In genomic region chr7:138448519-138448918, GRCm38 (mm10) we compare ENCODE assay signal across 23 mouse cellular contexts. TPM values are rescaled to one million over a fixed set of nuclear protein-coding genes. Genes with fewer than 3 reads are reported as not detected.
"Had no signal": no experiment of that assay in that cellular context is flagged by ENCODE, and none has a peak within 500 bp of the region (broad histone marks: within the 10 kb centered on the region; RNA-seq: fewer than 3 reads in every experiment).

No protein-coding gene starts in this region.

- DNase-seq: liver; liver, embryonic 13.5 days; liver, postnatal 0 days; lung, adult 2 months; lung, postnatal 14 days; lung, postnatal 36 days; right cerebral cortex, adult 18-20 months; right cerebral cortex, postnatal 25 days; right cerebral cortex, postnatal 4 days; spleen, adult 18-20 months; thymus, adult 18-20 months; thymus, postnatal 25 days; thymus, postnatal 4 days had no signal

- H3K9ac ChIP-seq: liver, embryonic 13.5 days; liver, embryonic 15.5 days; liver, postnatal 0 days; lung, embryonic 15.5 days; neural tube, embryonic 13.5 days; neural tube, embryonic 15.5 days had no signal

- H3K36me3 ChIP-seq: liver, embryonic 13.5 days; liver, embryonic 15.5 days; lung, embryonic 15.5 days; neural tube, embryonic 13.5 days; neural tube, embryonic 15.5 days had no signal

- H3K27ac ChIP-seq: liver, embryonic 13.5 days; liver, embryonic 15.5 days; lung, embryonic 15.5 days; macrophage; neural tube, embryonic 13.5 days; neural tube, embryonic 15.5 days had no signal

- H3K4me3 ChIP-seq: liver, embryonic 13.5 days; liver, embryonic 15.5 days; lung, embryonic 15.5 days; myocyte; neural tube, embryonic 13.5 days; neural tube, embryonic 15.5 days had no signal

- H3K27me3 ChIP-seq: liver, embryonic 13.5 days; liver, embryonic 15.5 days; lung, embryonic 15.5 days; neural tube, embryonic 13.5 days; neural tube, embryonic 15.5 days had no signal

- H3K4me2 ChIP-seq: liver, embryonic 11.5 days; liver, embryonic 13.5 days; liver, embryonic 15.5 days; lung, embryonic 15.5 days; midbrain, embryonic 11.5 days; neural tube, embryonic 13.5 days; neural tube, embryonic 15.5 days had no signal

- H3K9me3 ChIP-seq: liver, embryonic 13.5 days; liver, embryonic 15.5 days; lung, embryonic 15.5 days; neural tube, embryonic 13.5 days; neural tube, embryonic 15.5 days had no signal

- H3K4me1 ChIP-seq: liver, embryonic 13.5 days; liver, embryonic 15.5 days; lung, embryonic 15.5 days; neural tube, embryonic 13.5 days; neural tube, embryonic 15.5 days had no signal

- ATAC-seq: liver, postnatal 0 days; lung, postnatal 0 days had no signal

RNA-seq across cellular contexts. Expression of gene Tcerg1l, which starts 51.0 kb away (rescaled TPM):
- total RNA-seq: megakaryocyte-erythroid progenitor cell, adult 5-6 weeks had no signal
- polyA plus RNA-seq: liver, embryonic 15.5 days; liver, postnatal 0 days; macrophage; myocyte had no signal
